Mouse (Mus musculus) left cerebral cortex, adult 8-10 months (tissue): ENCODE results near the gene Rtbdn. TPM values are rescaled to one million over a fixed set of nuclear protein-coding genes. Genes with fewer than 3 reads are reported as not detected.

Source experiments
- DNase-seq, 2 experiments: peaks; one replicate each; pipeline ENCODE4 v3.0.0; 2022; ENCODE audit warnings: low spot score in 2 of 2
- total RNA-seq, 4 experiments: library from RNA; stranded (reverse); gene quantifications; 2 replicates each; pipeline ENCODE4 v1.2.4; 2022

Rtbdn gene
- total RNA-seq, 4 experiments from 2014 or later, result 1.2 to 1.5 (median 1.3) TPM

- DNase-seq, result no peak
These were observed 10.0 kb downstream of the Rtbdn start for GRCm38 (mm10) chr8:84956768-84957167.

GRCm38 (mm10) chr8:84959811-84960210 lies 13.0 kb downstream of the Rtbdn start:
- DNase-seq, result no peak

GRCm38 (mm10) chr8:84963952-84964351 lies 17.2 kb downstream of the Rtbdn start:
- no peak for DNase-seq

- peak; percentile 80 to 94 for DNase-seq
These were observed 19.0 kb downstream of the Rtbdn start for GRCm38 (mm10) chr8:84965731-84966291.

GRCm38 (mm10) chr8:84966603-84967002 lies 19.8 kb downstream of the Rtbdn start:
- DNase-seq, result no peak

GRCm38 (mm10) chr8:84967532-84968304 lies 20.9 kb downstream of the Rtbdn start:
- DNase-seq, result no peak

- no peak for DNase-seq
These were observed 21.9 kb downstream of the Rtbdn start for GRCm38 (mm10) chr8:84968650-84969049.

- peak; percentile 51 to 56 for DNase-seq
These were observed 22.7 kb downstream of the Rtbdn start, which contains the start of the genes Gm49661, Prdx2 and Rnaseh2a for GRCm38 (mm10) chr8:84969241-84970134. Gene Gm49661, minus strand, starts transcription at chr8:84969433. Gene Prdx2, plus strand, starts transcription at chr8:84969587. Gene Rnaseh2a, minus strand, starts transcription at chr8:84969767.

- no peak for DNase-seq
These were observed 23.5 kb downstream of the Rtbdn start for GRCm38 (mm10) chr8:84970135-84970790.

GRCm38 (mm10) chr8:84970913-84971312 lies 24.1 kb downstream of the Rtbdn start:
- DNase-seq, result no peak

- no peak for DNase-seq
These were observed 26.3 kb downstream of the Rtbdn start for GRCm38 (mm10) chr8:84973079-84973478.

GRCm38 (mm10) chr8:84973803-84974542 lies 27.2 kb downstream of the Rtbdn start:
- DNase-seq, result no peak

GRCm38 (mm10) chr8:84974543-84975142 lies 27.9 kb downstream of the Rtbdn start:
- no peak for DNase-seq

- DNase-seq, result peak in 1 of 2 experiments; percentile 49
These were observed 28.6 kb downstream of the Rtbdn start for GRCm38 (mm10) chr8:84975434-84975833.

- DNase-seq, result peak; percentile 88 to 93
These were observed 29.4 kb downstream of the Rtbdn start for GRCm38 (mm10) chr8:84976031-84976762.

- DNase-seq, result no peak
These were observed 30.1 kb downstream of the Rtbdn start for GRCm38 (mm10) chr8:84976763-84977434.

- peak; percentile 64 to 71 for DNase-seq
These were observed 30.9 kb downstream of the Rtbdn start for GRCm38 (mm10) chr8:84977435-84978247.
